Mouse (Mus musculus): Measurements from ENCODE around the gene Magi1. TPM values are rescaled to one million over a fixed set of nuclear protein-coding genes. Genes with fewer than 3 reads are reported as not detected.
A peak's percentile ranks its signal among the peaks of the same experiment; 100 is the strongest.

The Magi1 gene
- polyA plus RNA-seq, 1 experiment: 158 TPM

DNA sequence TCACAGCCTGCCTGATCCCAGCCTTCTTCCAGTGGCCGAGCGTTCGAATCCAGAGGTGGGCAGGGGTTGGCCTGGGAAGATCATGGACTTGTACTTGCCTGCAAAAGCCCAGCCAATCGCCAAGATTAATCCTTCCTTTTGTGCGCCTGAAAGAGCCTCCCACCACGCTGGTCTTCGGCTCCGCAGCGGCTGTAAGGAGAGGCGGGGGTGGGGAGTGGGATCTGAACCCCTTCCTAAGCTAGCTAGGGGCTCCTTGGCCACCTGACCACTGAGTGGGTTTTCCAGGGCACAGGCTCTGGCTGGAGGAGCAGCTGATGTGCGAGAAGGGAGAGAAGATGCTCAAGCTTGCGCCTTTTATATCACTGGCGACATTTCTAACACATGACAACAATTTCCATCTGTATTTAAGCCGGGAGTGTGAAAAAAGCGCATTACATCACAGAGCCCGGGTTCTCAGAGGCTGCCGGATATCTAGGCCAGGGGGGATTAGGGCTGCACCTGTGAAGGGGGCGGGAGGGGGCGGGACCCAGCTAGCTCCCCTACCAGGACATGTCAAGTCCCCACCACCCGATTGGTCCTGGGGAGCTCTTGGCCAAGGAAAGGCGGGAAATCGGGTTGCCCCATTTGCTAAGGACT is 370.4 kb downstream of the Magi1 start:
- Histone ChIP-seq H3K27ac (ENCODE audit: insufficient read depth, low read depth, low read length) (peak overlapping the region; percentile 98), H3K4me3 (ENCODE audit: insufficient read depth, low read depth, low read length) (peak overlapping the region; percentile 69), H3K4me1 (ENCODE audit: control insufficient read depth, insufficient read depth, low read length) (peaks cover 11% of the 10 kb centered on the region; the same call in 1 of the 2 replicates)
- no peak for TF ChIP-seq CTCF (IDR thresholded peaks at IDR 0.05; ENCODE audit: insufficient read depth, low read depth, low read length)
- TF ChIP-seq POLR2A (IDR thresholded peaks at IDR 0.05; ENCODE audit: insufficient read depth, low read depth, low read length): peak; percentile 6; the same call in 1 of the 2 replicates
- WGBS: 4% methylated on average over 22 of the region's 22 CpGs

DNA sequence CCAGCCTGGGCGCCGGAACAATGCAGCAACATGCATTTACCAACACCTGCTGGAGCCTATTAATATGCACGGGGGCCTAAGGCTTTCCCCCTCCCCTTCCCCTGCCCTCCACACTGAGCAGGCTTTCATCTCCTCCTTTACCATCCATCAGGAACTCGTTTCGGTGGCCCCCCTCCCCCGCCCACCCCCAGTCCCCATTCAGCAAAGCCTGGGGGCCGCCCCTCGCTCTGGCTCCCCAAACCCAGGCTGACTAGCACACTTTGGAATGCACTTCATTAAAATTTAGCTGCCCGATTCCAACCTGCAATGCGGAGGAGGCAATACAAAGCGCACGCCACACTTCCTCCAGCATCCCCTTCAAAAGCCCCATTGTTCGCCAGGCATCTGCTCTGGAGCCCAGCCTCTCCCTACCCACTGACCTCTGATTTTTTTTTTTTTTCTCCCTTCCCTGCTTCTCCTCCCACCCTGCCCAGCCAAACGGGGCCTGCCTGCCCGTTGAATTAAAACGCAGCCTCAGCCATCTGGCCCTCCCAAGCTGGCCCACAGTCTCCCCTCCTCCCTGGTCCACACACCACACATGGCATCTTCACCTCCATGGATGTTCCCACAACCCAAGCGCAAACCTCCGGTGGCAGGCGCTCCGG is 371.0 kb downstream of the Magi1 start:
- Histone ChIP-seq H3K27ac (ENCODE audit: insufficient read depth, low read depth, low read length) (peak overlapping the region; percentile 98), H3K4me1 (ENCODE audit: control insufficient read depth, insufficient read depth, low read length) (peaks cover 11% of the 10 kb centered on the region; the same call in 1 of the 2 replicates), H3K4me3 (ENCODE audit: insufficient read depth, low read depth, low read length) (peak overlapping the region; percentile 69)
- TF ChIP-seq CTCF (IDR thresholded peaks at IDR 0.05; ENCODE audit: insufficient read depth, low read depth, low read length) (no peak), POLR2A (IDR thresholded peaks at IDR 0.05; ENCODE audit: insufficient read depth, low read depth, low read length) (peak; percentile 21; the same call in 1 of the 2 replicates)
- WGBS: 3% methylated on average over 20 of the region's 20 CpGs

DNA sequence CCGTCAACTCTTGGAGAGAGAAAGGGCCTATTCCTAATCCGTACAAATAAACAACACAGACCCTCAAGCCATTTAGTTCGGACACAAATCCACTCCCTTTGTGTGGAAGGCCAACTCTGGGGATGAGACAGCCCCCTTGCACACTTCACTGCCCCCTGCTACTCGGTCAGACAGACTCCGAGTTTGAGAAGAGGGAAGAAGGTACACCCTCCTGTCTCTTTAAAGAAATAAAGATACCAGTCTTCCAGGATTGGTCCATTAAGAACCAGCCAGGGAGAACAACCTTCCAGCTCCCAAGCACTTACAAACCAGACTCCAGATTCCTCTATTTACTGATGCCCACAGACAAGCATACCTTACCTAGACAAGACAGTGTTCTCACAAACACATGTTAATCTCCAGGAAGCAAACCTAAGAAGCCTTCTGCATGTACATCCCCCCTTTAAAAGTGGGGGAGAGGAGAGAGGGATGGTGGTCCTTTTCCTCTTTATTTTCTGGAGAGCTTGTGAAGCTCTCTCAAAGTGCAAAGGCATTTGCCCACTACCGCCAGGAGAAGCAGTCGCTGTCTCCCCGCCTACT is 371.6 kb downstream of the Magi1 start:
- no peak for TF ChIP-seq POLR2A (IDR thresholded peaks at IDR 0.05; ENCODE audit: insufficient read depth, low read depth, low read length)
- H3K27ac ChIP-seq (ENCODE audit: insufficient read depth, low read depth, low read length): peak overlapping the region; percentile 98
- 5% methylated on average over 8 of the region's 8 CpGs for WGBS
- H3K4me3 ChIP-seq (ENCODE audit: insufficient read depth, low read depth, low read length): peak overlapping the region; percentile 69
- H3K4me1 ChIP-seq (ENCODE audit: control insufficient read depth, insufficient read depth, low read length): peaks cover 11% of the 10 kb centered on the region; the same call in 1 of the 2 replicates

DNA sequence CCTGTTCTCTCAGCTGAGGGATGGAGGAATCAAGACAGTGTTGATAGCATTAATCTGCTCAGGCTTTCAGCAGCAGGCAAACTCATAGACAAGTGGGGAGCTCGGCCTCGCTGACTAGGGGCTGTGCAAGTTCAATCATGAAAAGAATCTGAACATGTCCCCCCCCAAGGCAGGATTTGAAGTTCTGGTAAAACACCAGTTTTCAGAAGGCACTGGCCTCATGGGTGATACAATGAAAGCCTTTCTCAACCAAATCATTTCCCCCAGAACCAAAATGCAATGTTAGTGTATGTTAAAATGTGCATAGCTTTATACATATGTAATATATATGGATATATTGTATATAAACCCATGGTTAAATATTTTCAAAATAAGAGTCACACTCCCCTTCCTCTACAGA is 372.3 kb downstream of the Magi1 start:
- TF ChIP-seq CTCF (IDR thresholded peaks at IDR 0.05; ENCODE audit: insufficient read depth, low read depth, low read length) (no peak), POLR2A (IDR thresholded peaks at IDR 0.05; ENCODE audit: insufficient read depth, low read depth, low read length) (no peak)
- peaks cover 11% of the 10 kb centered on the region; the same call in 1 of the 2 replicates for H3K4me1 ChIP-seq (ENCODE audit: control insufficient read depth, insufficient read depth, low read length)
- peak overlapping the region; percentile 98 for H3K27ac ChIP-seq (ENCODE audit: insufficient read depth, low read depth, low read length)
- peak overlapping the region; percentile 44 for H3K4me3 ChIP-seq (ENCODE audit: insufficient read depth, low read depth, low read length)
- 9% methylated on average over 2 of the region's 2 CpGs for WGBS

DNA sequence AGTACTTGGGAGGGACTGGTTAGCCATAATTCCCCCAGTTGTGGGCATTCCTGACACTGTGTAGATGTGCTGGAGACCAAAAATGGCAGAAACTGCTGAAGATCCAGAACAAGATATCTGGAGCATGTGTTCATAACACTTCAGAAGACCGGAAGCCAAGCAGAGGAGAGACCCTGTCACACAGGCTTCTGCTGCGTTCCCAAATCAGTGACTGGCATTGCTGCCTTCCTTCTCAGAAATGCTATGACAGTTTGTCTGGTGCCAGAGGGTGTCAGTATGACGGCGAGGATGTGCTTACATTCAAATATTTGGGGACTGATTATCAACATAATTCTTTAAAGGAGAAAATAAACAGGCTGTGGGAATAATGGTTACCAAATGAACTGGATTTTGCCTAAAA is 373.7 kb downstream of the Magi1 start:
- Histone ChIP-seq H3K27ac (ENCODE audit: insufficient read depth, low read depth, low read length) (no peak overlapping the region), H3K4me3 (ENCODE audit: insufficient read depth, low read depth, low read length) (no peak overlapping the region), H3K4me1 (ENCODE audit: control insufficient read depth, insufficient read depth, low read length) (peaks cover 11% of the 10 kb centered on the region; the same call in 1 of the 2 replicates)
- TF ChIP-seq CTCF (IDR thresholded peaks at IDR 0.05; ENCODE audit: insufficient read depth, low read depth, low read length): no peak
- TF ChIP-seq POLR2A (IDR thresholded peaks at IDR 0.05; ENCODE audit: insufficient read depth, low read depth, low read length): no peak
- 60% methylated on average over 4 of the region's 4 CpGs for WGBS

DNA sequence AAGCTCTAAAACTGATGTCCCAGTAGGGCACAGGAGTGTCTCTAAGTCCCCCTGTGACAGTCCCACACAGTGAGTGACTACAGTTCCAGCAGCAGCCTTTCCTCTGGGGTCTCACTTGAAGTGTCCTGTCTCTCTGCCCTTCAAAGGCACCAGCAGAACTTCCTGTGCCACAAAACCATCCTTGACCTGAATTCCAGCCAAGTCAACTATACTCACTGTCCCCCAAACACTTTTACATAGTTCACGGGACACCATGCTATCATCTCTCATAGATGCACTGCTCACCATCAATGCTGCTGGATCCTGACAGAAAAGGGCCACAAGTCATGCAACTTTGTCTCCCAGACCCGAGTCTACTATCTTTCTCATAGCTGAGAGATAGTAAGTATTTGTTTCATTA is 378.7 kb downstream of the Magi1 start:
- H3K4me3 ChIP-seq (ENCODE audit: insufficient read depth, low read depth, low read length): no peak overlapping the region
- no peaks in the 10 kb centered on the region for H3K4me1 ChIP-seq (ENCODE audit: control insufficient read depth, insufficient read depth, low read length)
- H3K27ac ChIP-seq (ENCODE audit: insufficient read depth, low read depth, low read length): no peak overlapping the region
- 80% methylated on average over 2 of the region's 2 CpGs for WGBS
- no peak for TF ChIP-seq POLR2A (IDR thresholded peaks at IDR 0.05; ENCODE audit: insufficient read depth, low read depth, low read length)
- no peak for TF ChIP-seq CTCF (IDR thresholded peaks at IDR 0.05; ENCODE audit: insufficient read depth, low read depth, low read length)

DNA sequence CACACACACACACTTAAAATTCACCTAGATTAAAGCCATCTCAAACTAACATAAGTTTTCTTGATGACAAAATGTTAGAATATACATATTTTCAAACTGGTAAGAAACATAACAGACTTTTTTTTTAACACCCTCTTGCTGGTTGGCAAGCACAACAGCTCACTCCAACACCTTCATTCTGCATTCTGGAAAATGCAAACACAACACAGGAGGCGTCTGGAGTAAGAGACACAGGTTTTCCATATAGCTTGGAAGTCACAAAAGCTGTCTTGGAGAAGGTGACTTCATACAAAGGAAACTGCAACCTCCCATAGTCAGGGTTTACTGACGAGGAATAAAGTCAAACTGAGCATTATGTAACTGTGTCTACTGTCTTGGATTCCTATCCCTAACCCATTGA is 381.5 kb downstream of the Magi1 start:
- peaks cover 4% of the 10 kb centered on the region for H3K4me1 ChIP-seq (ENCODE audit: control insufficient read depth, insufficient read depth, low read length)
- WGBS: 57% methylated on average over 2 of the region's 2 CpGs
- TF ChIP-seq POLR2A (IDR thresholded peaks at IDR 0.05; ENCODE audit: insufficient read depth, low read depth, low read length) (no peak), CTCF (IDR thresholded peaks at IDR 0.05; ENCODE audit: insufficient read depth, low read depth, low read length) (no peak)
- no peak overlapping the region for H3K27ac ChIP-seq (ENCODE audit: insufficient read depth, low read depth, low read length)
- no peak overlapping the region for H3K4me3 ChIP-seq (ENCODE audit: insufficient read depth, low read depth, low read length)

DNA sequence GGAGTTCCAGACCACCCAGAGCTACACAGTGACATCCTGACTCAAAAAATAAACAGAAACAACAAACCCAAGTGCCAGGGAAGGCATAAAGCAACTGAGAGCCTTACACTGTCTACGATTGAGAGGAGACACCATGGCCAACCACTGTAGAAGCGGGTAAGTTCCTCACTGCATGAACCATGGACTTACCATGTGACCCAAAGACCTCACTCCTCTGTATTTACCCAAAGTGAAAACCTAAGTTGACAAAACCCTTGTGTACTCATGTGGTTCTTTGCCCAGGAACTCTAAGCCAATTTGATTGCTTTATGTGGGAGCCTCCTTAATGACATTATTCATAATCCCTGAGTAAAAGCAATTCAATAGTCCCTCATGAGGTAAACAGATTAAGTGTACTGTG is 382.3 kb downstream of the Magi1 start:
- TF ChIP-seq CTCF (IDR thresholded peaks at IDR 0.05; ENCODE audit: insufficient read depth, low read depth, low read length): no peak
- no peak for TF ChIP-seq POLR2A (IDR thresholded peaks at IDR 0.05; ENCODE audit: insufficient read depth, low read depth, low read length)
- no peak overlapping the region for H3K4me3 ChIP-seq (ENCODE audit: insufficient read depth, low read depth, low read length)
- H3K4me1 ChIP-seq (ENCODE audit: control insufficient read depth, insufficient read depth, low read length): peaks cover 4% of the 10 kb centered on the region
- H3K27ac ChIP-seq (ENCODE audit: insufficient read depth, low read depth, low read length): no peak overlapping the region
- 94% methylated on average over 2 of the region's 2 CpGs for WGBS

DNA sequence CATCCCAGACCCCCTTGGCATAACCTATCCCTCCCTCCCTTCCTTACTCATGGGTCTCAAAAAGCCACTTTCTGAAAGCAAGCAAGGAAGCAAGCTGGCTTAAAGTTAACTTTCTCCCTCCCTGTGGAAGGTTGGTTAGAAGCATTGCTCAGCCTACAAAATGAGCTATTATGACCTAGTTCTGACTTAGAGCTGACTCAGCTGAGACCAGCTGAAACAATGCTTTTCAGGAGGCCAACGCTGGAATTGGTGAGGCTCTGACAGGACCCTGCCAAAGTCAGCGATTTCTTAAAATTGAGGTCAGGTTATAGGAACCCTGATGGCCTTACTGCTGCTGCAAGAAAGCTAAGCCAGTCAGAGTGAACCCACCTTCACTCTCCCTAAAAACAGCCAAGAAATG is 386.2 kb downstream of the Magi1 start:
- WGBS: 30% methylated on average over 2 of the region's 2 CpGs
- Histone ChIP-seq H3K4me1 (ENCODE audit: control insufficient read depth, insufficient read depth, low read length) (peaks cover 11% of the 10 kb centered on the region), H3K27ac (ENCODE audit: insufficient read depth, low read depth, low read length) (no peak overlapping the region), H3K4me3 (ENCODE audit: insufficient read depth, low read depth, low read length) (no peak overlapping the region)
- TF ChIP-seq POLR2A (IDR thresholded peaks at IDR 0.05; ENCODE audit: insufficient read depth, low read depth, low read length) (no peak), CTCF (IDR thresholded peaks at IDR 0.05; ENCODE audit: insufficient read depth, low read depth, low read length) (no peak)

Data from olfactory bulb, adult 2 months (tissue).